Mouse (Mus musculus) heart, embryonic 13.5 days (tissue): ENCODE data around the gene Dennd1a. TPM values are rescaled to one million over a fixed set of nuclear protein-coding genes. Genes with fewer than 3 reads are reported as not detected.

Experiments used
- ATAC-seq: fragments of 200-750 bp; cut with Nextera tagmentation; 2 replicates; pipeline ENCODE4 v1.8.0; 2017; ENCODE audit warnings: moderate TSS enrichment; ENCODE audit not compliant: insufficient number of reproducible peaks, low FRiP score, low TSS enrichment; ENCODE audit errors: extremely low read depth
- H3K27ac ChIP-seq: fragments of 300-500 bp; sonication (generic); replicated peaks from 2 replicates; pipeline ENCODE4 v1.5.1; 2015; ENCODE audit warnings: moderate library complexity, mild to moderate bottlenecking, inconsistent platforms
- H3K27me3 ChIP-seq: fragments of 300-500 bp; sonication (generic); replicated peaks from 2 replicates; pipeline ENCODE4 v1.6.1; 2015; ENCODE audit warnings: mild to moderate bottlenecking, inconsistent platforms
- H3K36me3 ChIP-seq: fragments of 300-500 bp; sonication (generic); 2 replicates; pipeline ENCODE4 v1.6.1; 2015; ENCODE audit warnings: mild to moderate bottlenecking, inconsistent platforms
- H3K4me1 ChIP-seq: fragments of 300-500 bp; sonication (generic); 2 replicates; pipeline ENCODE4 v1.6.1; 2015; ENCODE audit warnings: inconsistent platforms
- H3K4me2 ChIP-seq: fragments of 300-500 bp; sonication (generic); 2 replicates; pipeline ENCODE4 v1.6.1; 2015; ENCODE audit warnings: inconsistent platforms, mild to moderate bottlenecking, moderate library complexity
- H3K4me3 ChIP-seq: fragments of 300-500 bp; sonication (generic); 2 replicates; pipeline ENCODE4 v1.5.1; 2015; ENCODE audit warnings: moderate library complexity, mild to moderate bottlenecking, inconsistent platforms
- H3K9ac ChIP-seq: fragments of 300-500 bp; sonication (generic); 2 replicates; pipeline ENCODE4 v1.6.1; 2015; ENCODE audit warnings: inconsistent platforms, mild to moderate bottlenecking, moderate library complexity
- H3K9me3 ChIP-seq: fragments of 300-500 bp; sonication (generic); 2 replicates; pipeline ENCODE4 v1.6.1; 2016; ENCODE audit warnings: inconsistent platforms
- WGBS: fragments of 180-500 bp; shearing (Covaris S2); methylation state at CpG from one replicate; pipeline ENCODE4 v1.1.7; 2015; ENCODE audit warnings: mixed read lengths; 5-methylcytosine and 5-hydroxymethylcytosine counted together
- polyA plus RNA-seq: library from polyadenylated mRNA; unstranded; fragments of >200 nt; fragmentation: Nextera tagmentation; extraction: Ambion mirVana; gene quantifications from 2 replicates; pipeline ENCODE4 v1.2.1, GENCODE M21; 2015

Gene Dennd1a
- polyA plus RNA-seq, 1 experiment from 2014 or later, result 11.4 TPM

GRCm38 (mm10) chr2:38165966-38166365 is 121.2 kb downstream of the Dennd1a start:
- H3K27me3 ChIP-seq, result no peaks in the 10 kb centered on the region
- H3K4me2 ChIP-seq, result no peak overlapping the region
- H3K4me1 ChIP-seq, result peaks cover 8% of the 10 kb centered on the region; the same call in 1 of the 2 replicates
- H3K4me3 ChIP-seq, result no peak overlapping the region
- H3K9me3 ChIP-seq, result no peaks in the 10 kb centered on the region
- no peak for ATAC-seq
- H3K27ac ChIP-seq, result no peak overlapping the region
- no peak overlapping the region for H3K9ac ChIP-seq
- WGBS, result 85% methylated on average over 5 of the region's 5 CpGs
- H3K36me3 ChIP-seq, result no peaks in the 10 kb centered on the region

GRCm38 (mm10) chr2:38164326-38165035 is 122.7 kb downstream of the Dennd1a start:
- Histone ChIP-seq H3K4me3 (peak overlapping the region; percentile 16), H3K9me3 (no peaks in the 10 kb centered on the region), H3K4me1 (peaks cover 8% of the 10 kb centered on the region; the same call in 1 of the 2 replicates), H3K9ac (no peak overlapping the region), H3K27me3 (no peaks in the 10 kb centered on the region), H3K4me2 (peak overlapping the region; percentile 54), H3K36me3 (no peaks in the 10 kb centered on the region), H3K27ac (no peak overlapping the region)
- no peak for ATAC-seq
- WGBS, result 59% methylated on average over 5 of the region's 5 CpGs

- Histone ChIP-seq H3K4me3 (no peak overlapping the region), H3K9me3 (no peaks in the 10 kb centered on the region), H3K36me3 (no peaks in the 10 kb centered on the region), H3K9ac (no peak overlapping the region), H3K4me2 (no peak overlapping the region), H3K4me1 (0 out of 2 replicates have a peak, but pooled peaks cover 5% of the 10 kb centered on the region), H3K27me3 (no peaks in the 10 kb centered on the region), H3K27ac (no peak overlapping the region)
- 91% methylated on average over 3 of the region's 3 CpGs for WGBS
- ATAC-seq, result no peak
Measured at GRCm38 (mm10) chr2:38162486-38162885, 124.7 kb downstream of the Dennd1a start.

GRCm38 (mm10) chr2:38161484-38161883 is 125.7 kb downstream of the Dennd1a start:
- H3K9me3 ChIP-seq, result no peaks in the 10 kb centered on the region
- WGBS, result 73% methylated on average over 1 of the region's 1 CpGs
- H3K4me3 ChIP-seq, result no peak overlapping the region
- H3K27ac ChIP-seq, result no peak overlapping the region
- no peaks in the 10 kb centered on the region for H3K27me3 ChIP-seq
- H3K9ac ChIP-seq, result no peak overlapping the region
- 0 out of 2 replicates have a peak, but pooled peaks cover 5% of the 10 kb centered on the region for H3K4me1 ChIP-seq
- no peaks in the 10 kb centered on the region for H3K36me3 ChIP-seq
- H3K4me2 ChIP-seq, result no peak overlapping the region
- no peak for ATAC-seq

GRCm38 (mm10) chr2:38159736-38160135 is 127.5 kb downstream of the Dennd1a start:
- Histone ChIP-seq H3K4me1 (0 out of 2 replicates have a peak, but pooled peaks cover 4% of the 10 kb centered on the region), H3K4me2 (no peak overlapping the region), H3K9ac (no peak overlapping the region), H3K36me3 (no peaks in the 10 kb centered on the region), H3K27me3 (no peaks in the 10 kb centered on the region), H3K9me3 (no peaks in the 10 kb centered on the region), H3K27ac (no peak overlapping the region), H3K4me3 (no peak overlapping the region)
- WGBS, result 96% methylated on average over 1 of the region's 1 CpGs
- ATAC-seq, result no peak

- 66% methylated on average over 1 of the region's 1 CpGs for WGBS
- Histone ChIP-seq H3K4me2 (no peak overlapping the region), H3K9me3 (no peaks in the 10 kb centered on the region)
Measured at GRCm38 (mm10) chr2:38157002-38157401, 130.2 kb downstream of the Dennd1a start.

GRCm38 (mm10) chr2:38156001-38156400 is 131.2 kb downstream of the Dennd1a start:
- H3K9ac ChIP-seq, result no peak overlapping the region
- no peak overlapping the region for H3K4me2 ChIP-seq
- ATAC-seq, result no peak
- WGBS, result 39% methylated on average over 2 of the region's 2 CpGs
- no peak overlapping the region for H3K27ac ChIP-seq
- H3K4me1 ChIP-seq, result no peaks in the 10 kb centered on the region
- H3K9me3 ChIP-seq, result no peaks in the 10 kb centered on the region
- H3K27me3 ChIP-seq, result no peaks in the 10 kb centered on the region
- H3K36me3 ChIP-seq, result no peaks in the 10 kb centered on the region
- no peak overlapping the region for H3K4me3 ChIP-seq

More at GRCm38 (mm10) chr2:38157002-38157401, 130.2 kb downstream of the Dennd1a start:
- Histone ChIP-seq H3K36me3 (no peaks in the 10 kb centered on the region), H3K4me1 (no peaks in the 10 kb centered on the region), H3K9ac (no peak overlapping the region), H3K4me3 (no peak overlapping the region), H3K27me3 (no peaks in the 10 kb centered on the region), H3K27ac (no peak overlapping the region)
- ATAC-seq, result no peak

GRCm38 (mm10) chr2:38144831-38145230 is 142.4 kb downstream of the Dennd1a start:
- no peak overlapping the region for H3K4me2 ChIP-seq
- H3K4me1 ChIP-seq, result peaks cover 15% of the 10 kb centered on the region
- no peak for ATAC-seq
- H3K27ac ChIP-seq, result no peak overlapping the region
- no peak overlapping the region for H3K4me3 ChIP-seq
- no peaks in the 10 kb centered on the region for H3K36me3 ChIP-seq
- no peaks in the 10 kb centered on the region for H3K27me3 ChIP-seq
- H3K9me3 ChIP-seq, result no peaks in the 10 kb centered on the region
- no peak overlapping the region for H3K9ac ChIP-seq

- Histone ChIP-seq H3K36me3 (no peaks in the 10 kb centered on the region), H3K9ac (no peak overlapping the region), H3K9me3 (no peaks in the 10 kb centered on the region), H3K27me3 (no peaks in the 10 kb centered on the region), H3K4me1 (peaks cover 15% of the 10 kb centered on the region), H3K4me3 (no peak overlapping the region), H3K27ac (no peak overlapping the region), H3K4me2 (no peak overlapping the region)
- 57% methylated on average over 8 of the region's 8 CpGs for WGBS
- no peak for ATAC-seq
Measured at GRCm38 (mm10) chr2:38144067-38144779, 143.0 kb downstream of the Dennd1a start.

- H3K4me1 ChIP-seq, result peaks cover 15% of the 10 kb centered on the region
- no peaks in the 10 kb centered on the region for H3K27me3 ChIP-seq
- H3K36me3 ChIP-seq, result no peaks in the 10 kb centered on the region
- ATAC-seq, result no peak
- no peak overlapping the region for H3K4me2 ChIP-seq
- WGBS, result 44% methylated on average over 5 of the region's 5 CpGs
- H3K27ac ChIP-seq, result no peak overlapping the region
- H3K9me3 ChIP-seq, result no peaks in the 10 kb centered on the region
- no peak overlapping the region for H3K4me3 ChIP-seq
- no peak overlapping the region for H3K9ac ChIP-seq
Measured at GRCm38 (mm10) chr2:38142905-38143304, 144.3 kb downstream of the Dennd1a start.

- Histone ChIP-seq H3K9me3 (no peaks in the 10 kb centered on the region), H3K9ac (no peak overlapping the region), H3K27me3 (no peaks in the 10 kb centered on the region), H3K4me3 (no peak overlapping the region), H3K36me3 (no peaks in the 10 kb centered on the region), H3K4me1 (peaks cover 19% of the 10 kb centered on the region), H3K27ac (no peak overlapping the region), H3K4me2 (no peak overlapping the region)
- WGBS, result 44% methylated on average over 2 of the region's 2 CpGs
- no peak for ATAC-seq
Measured at GRCm38 (mm10) chr2:38142210-38142609, 145.0 kb downstream of the Dennd1a start.
